Mouse (Mus musculus) G1E (cell line): ENCODE data around the gene Ppp3cb.

ENCODE experiments used
- CTCF ChIP-seq: IDR thresholded peaks from 2 replicates; pipeline ENCODE4 v1.5.1; 2012; ENCODE audit warnings: low read depth, low read length, inconsistent platforms, mixed read lengths
- GATA1 ChIP-seq: IDR thresholded peaks from 2 replicates; pipeline ENCODE4 v1.6.1; 2012; ENCODE audit warnings: borderline replicate concordance, low read length, inconsistent platforms, mixed read lengths
- POLR2AphosphoS5 ChIP-seq: IDR thresholded peaks from 2 replicates; pipeline ENCODE4 v1.6.1; 2012; ENCODE audit warnings: low read depth, low read length, inconsistent platforms; ENCODE audit not compliant: insufficient replicate concordance
- TAL1 ChIP-seq: conservative IDR thresholded peaks from 2 replicates; pipeline ENCODE4 v1.6.1; 2012; ENCODE audit warnings: low read depth, low read length, inconsistent platforms, mixed read lengths

- TF ChIP-seq CTCF = no peak
- no peak for TF ChIP-seq GATA1
- no peak for TF ChIP-seq TAL1
- TF ChIP-seq POLR2AphosphoS5 = no peak
Measured at GRCm38 (mm10) chr14:20502966-20503365, 43.4 kb downstream of the Ppp3cb start.
